Mouse (Mus musculus): ENCODE data around the gene Wipf3.

The Wipf3 gene

DNA sequence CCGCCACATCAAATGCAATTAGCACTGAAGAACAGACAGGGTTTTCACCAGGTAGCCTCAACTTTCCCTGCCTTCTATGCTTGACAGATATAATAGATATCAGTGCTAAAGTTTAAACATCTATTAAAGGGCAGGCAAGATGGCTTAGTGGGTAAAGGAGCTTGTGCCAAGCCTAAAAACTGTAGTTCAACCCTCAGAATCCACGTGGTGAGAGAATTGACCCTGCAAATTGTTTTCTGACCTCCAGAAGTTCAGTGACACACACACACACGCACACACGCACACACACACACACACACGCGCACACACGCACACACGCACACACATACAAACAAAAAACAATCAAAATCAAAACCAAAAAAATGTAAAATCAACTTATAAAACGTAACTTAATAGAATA lies 2.8 kb downstream of the Wipf3 start:
- DNase-seq (ENCODE audit: low spot score), result no peak

DNA sequence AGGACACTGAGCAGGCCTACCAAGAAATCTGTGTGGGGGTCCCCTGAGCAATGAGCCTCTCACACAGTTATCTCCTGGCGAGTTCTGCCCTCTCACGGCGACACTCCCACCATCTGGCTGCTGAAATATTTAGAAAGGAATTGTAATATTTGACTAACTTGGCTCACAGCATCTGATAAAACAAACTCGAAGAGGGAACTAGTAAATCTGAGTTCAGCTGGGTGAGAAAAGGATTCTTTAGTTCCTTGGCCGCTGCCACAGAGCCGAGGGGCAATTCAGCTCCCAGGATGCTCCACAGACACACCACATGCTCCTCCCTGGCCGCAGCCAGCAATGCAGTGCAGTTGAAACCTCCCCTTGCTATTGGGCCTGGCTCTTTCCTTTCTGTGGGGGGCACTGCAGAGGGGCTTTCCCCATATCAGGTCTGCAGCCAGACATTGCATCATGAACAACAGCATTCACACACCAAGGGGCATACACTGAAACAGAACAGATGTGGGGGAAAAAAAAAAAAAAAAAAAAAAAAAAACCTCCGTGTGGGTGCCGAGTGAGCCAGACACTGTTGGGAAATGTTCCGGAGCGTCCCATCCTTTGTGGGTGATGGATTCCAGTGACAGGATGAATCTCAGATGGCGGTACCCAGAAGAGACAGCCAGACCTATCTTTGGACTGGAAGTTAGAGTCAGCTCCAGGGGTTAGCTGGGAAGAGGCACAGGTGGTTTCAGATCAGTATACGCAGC lies 3.6 kb downstream of the Wipf3 start:
- peak; percentile 46 for DNase-seq (ENCODE audit: low spot score)

DNA sequence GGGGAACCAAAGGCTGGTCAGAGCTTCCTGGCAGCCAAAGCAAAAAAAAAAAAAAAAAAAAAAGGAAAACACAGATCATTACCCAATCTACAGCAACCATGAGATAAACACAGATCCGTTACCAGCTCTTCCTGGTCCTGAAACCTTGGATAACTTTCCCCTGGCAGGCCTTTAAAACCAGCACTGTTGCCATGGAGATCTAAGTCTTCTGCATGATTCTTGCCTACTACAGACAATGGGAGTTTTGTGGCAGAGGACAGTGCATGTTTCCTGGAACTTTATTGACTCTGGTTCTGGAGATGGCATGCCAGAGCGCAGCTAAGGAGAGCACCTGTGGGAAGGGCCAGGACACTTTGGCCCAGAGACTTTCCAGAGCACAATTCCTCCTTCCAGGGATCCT lies 4.8 kb downstream of the Wipf3 start:
- peak; percentile 69 for DNase-seq (ENCODE audit: low spot score)

DNA sequence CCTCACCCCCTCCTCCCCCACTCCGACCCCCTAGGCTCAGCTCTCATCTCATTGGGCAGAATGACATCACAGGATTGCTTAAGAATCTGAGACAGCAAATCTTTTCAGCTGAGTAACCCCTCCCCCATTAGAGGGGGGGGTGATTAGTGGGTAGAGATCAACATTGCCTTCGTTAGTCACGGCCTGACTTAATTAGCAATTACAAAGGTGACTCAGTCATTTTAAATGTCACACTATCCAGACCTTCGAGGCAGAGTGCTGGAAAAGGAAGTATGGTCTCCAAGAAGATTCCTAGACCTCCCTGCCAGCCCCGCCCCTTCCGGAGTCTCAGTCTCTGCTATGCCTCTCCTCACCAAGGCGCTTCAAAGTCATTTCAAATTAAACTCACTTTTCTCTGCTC lies 6.3 kb downstream of the Wipf3 start:
- peak; percentile 92 for DNase-seq (ENCODE audit: low spot score)

DNA sequence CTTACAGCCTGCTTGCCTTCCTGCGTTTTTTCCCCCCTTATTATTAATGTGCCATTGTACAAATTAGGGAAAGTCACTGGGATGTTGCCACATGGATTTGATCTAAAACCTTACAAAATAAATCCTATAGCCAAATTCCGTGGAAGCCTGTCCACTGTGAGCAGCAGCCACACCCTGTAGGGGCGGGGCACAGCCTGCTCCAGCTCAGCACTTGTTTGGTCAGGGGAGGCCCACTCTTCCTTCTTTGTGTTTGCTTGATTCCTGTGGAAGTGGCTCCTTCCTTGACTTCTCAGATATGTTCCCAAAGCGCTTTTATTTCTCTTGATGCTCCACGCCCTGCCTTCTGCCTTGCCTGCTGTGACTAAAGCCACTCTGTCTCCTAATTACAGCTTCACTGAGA lies 6.9 kb downstream of the Wipf3 start:
- DNase-seq (ENCODE audit: low spot score), result peak; percentile 46

DNA sequence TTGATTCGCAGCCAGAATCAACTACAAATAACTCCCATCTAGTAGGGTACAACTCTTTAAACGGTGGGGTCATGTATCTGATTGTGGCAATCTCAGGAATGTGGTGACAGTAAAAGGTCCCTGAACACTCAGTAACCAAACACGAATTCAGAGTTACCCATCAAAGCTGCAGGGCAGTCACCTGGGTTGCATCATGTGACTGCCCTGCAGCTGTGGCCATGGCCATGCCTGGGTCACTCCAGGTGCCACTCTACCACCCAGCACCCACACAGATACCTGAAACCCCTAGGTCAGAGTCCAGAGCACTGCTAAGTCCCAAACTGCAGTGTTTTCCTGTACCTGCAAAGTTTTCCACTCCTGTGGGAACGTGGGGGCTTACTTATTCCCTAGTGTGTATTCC lies 9.1 kb downstream of the Wipf3 start:
- DNase-seq (ENCODE audit: low spot score), result no peak

DNA sequence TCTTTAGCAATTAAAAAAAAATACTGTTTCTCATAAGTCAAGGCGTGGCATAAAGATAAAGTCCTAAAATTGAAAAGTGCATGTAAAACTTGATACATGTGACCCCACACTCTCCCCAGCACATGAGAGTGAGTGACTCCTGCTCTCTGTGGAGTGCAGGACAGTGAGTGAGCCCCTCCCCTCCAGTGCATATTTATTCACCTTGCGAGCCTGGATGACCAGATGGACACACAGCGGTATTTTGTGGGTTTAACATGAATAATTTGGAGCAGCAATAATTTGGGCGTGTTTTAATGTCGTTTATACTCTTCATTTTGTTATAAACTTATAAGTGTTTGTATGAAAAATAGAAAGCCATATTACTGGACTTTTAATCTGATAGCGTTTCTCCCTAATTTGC lies 11.3 kb downstream of the Wipf3 start:
- DNase-seq (ENCODE audit: low spot score), result no peak

DNA sequence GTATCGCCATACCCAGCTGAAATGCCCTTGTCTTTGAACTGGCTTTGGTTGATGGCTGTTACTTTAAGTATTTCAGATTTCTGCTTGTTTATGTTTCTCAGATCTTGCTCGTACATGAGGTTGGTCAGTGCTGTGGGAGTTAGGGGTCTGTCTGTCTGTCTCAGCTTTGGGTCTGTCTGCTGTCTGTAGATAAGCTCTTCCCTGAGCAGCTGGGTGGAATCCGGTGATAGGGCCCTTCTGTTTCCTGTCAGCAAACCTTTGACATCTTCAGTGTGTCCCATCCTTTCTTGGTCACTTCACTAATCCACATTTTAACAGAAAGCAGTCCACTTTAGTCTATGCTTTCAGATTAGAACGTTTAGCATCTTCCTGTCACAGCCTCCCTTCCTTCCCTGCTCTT lies 14.3 kb downstream of the Wipf3 start:
- DNase-seq (ENCODE audit: low spot score), result no peak

DNA sequence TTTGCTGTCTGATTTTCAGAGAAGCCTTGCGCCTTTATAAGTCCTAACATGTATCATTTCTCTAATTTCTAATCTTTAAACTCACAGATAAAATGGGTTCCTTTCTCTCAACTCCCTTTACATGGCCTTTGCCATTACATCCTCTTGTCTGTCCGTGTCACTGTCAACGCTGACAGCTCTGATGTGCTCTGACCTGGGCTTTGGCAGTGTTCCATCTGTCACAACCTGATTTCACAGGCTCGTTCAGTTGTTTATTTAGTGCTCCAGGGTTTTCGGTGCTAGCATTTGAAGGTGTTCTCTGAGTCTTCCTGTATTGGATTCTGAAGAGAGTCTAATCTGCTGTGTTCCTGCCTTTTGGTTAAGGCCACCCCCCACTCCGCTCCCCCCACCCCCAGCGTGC lies 14.7 kb downstream of the Wipf3 start:
- no peak for DNase-seq (ENCODE audit: low spot score)

DNA sequence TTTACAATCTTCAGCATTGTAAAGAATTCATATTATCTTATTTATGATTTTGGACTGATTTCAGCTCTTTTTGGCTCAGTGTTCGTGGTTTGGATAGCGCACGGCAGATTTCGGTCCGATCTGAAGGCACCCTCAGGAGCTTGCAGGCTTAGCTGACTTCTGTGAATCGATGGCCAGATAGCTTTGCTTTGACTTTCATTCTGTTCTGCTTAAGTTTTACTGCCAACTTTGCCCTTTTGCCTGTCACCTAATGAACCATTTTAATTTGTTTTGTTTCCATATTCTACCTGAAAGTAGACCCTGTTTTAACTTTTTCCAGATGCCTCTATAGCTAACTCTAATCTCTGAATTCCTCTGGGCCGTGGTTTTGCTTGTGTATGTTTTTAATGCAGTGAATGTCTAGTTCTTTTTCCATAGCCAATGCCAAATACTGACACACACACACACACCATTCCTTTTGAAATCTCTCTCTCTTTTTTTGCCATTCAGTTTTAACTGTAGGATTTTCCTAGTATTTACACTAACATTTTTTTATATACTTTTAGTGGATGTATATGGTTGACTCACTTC lies 15.9 kb downstream of the Wipf3 start:
- DNase-seq (ENCODE audit: low spot score), result no peak

DNA sequence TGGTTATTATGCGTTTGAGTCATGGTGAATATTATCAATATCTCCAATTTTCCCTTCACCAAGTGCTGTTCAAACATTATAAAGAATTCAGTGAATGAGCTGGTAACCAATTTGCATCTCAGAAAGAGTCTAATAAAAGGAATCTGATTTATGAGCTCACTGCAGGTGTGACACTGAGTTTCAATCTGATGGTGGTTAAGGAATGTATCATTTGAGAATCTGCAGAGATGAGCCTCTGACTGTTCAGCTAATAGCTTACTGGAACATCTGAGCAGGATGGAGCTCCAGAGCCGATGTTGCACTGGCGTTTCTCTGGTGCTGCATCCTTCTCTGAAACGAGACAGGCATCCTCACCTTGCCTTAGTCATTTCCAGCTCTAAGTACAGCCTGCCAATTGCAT lies 17.9 kb downstream of the Wipf3 start:
- DNase-seq (ENCODE audit: low spot score), result no peak

DNA sequence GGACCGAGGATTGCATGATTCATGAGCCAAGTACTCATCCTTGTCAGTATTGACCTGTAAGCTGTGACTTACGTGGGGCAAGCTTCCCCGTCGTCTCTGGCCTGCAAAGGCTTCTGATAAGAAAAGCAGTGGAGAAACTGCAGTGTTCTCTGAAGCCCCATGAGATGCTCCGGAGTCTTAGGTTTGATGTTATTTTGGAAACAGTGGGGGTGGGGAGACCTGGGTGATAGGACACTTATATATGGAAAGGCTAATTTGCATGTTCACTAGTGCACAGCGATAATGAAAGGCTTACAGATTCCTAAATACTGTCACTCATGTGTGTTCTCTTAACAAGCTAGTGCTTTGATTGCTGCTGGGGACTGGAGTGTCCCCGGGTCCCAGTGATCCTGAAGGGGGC lies 30.3 kb downstream of the Wipf3 start:
- DNase-seq (ENCODE audit: low spot score), result no peak

DNA sequence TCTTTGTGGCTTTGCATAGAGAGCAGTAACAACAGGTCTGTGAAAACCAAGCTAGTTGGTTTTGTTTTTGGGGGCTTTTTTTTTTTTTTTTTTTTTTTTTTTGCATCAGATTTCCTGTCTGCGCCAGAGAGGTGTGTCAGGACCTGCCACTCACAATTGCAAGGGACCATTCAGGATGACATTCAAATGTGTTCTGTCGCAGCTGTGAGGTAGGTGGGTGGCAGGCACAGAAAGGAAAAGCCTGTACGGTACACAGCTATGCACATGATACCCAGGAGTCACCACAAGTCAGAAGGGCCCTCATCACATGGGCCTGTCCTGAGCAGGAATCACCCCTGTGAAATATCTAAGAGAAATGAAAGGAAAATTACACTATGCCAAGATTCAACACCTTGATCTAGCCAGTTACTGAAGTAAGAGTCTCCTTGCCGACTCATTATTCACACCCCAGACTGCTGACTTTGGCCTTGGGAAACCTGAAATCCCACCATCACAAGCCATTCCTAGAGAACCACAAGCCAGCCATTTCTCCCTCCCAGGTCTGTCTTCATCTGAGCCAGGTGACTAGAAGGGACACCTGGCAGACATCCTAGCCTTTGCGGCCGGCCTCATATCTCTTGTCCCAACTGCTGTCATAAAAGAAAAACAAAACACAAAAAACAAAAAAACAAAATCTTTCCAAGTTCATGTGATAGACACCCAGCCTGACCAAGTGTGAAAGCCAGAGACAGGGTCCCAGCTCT lies 30.9 kb downstream of the Wipf3 start:
- DNase-seq (ENCODE audit: low spot score), result no peak

DNA sequence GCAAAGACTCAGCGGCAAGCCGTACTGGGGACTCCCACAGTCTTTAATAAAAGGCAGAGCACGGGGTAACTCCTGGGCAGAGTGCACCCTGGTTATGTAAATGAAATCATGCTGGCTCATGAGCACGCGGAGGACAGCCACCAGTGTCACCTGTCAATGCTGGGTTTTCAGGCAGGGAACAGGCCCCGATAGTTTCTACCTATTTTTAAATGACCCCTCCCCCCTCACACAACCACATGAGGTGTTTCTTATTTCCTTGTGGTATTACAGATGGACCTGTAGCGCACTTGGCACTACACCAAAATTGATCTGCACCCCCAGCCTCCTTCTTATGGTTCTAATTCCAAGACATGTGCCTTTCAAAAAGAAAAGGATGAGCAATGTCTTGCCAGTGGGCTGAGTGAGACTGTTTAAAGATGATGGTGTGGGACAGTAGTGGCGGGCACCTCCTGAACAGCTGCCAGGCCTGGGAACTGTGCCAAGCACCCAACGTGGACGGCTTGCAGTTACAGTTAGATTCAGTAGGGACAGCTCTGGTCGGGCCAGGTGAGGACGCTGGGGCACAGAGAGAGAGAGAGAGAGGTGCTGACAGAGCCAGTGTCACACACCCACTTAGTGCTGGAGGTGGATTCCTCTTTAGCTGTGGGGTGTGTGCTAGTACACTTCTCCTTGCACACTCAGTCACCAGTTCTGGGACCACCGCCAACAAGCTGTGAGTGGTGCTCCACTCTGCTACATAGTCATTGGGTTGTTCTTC lies 31.7 kb downstream of the Wipf3 start:
- DNase-seq (ENCODE audit: low spot score), result peak; percentile 57

DNA sequence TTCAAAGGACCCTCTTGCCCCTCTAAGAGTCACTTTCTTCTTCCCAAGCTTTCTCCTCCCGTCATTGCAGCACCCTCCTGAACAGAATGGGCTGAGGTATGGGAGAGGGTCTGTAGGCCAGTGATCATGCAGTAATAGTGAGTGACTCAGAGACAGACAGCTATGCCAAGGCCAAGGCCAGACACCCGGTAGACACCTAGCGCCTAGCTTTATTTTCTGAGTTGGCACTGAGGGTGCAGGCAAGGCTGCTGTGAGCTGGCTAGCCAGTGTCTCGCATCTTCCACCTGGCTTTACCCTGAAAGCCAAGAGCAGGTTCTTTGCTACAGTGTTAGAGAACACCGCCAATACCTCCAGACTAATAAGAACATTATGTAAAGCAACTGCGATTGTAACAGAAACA lies 33.4 kb downstream of the Wipf3 start:
- no peak for DNase-seq (ENCODE audit: low spot score)

DNA sequence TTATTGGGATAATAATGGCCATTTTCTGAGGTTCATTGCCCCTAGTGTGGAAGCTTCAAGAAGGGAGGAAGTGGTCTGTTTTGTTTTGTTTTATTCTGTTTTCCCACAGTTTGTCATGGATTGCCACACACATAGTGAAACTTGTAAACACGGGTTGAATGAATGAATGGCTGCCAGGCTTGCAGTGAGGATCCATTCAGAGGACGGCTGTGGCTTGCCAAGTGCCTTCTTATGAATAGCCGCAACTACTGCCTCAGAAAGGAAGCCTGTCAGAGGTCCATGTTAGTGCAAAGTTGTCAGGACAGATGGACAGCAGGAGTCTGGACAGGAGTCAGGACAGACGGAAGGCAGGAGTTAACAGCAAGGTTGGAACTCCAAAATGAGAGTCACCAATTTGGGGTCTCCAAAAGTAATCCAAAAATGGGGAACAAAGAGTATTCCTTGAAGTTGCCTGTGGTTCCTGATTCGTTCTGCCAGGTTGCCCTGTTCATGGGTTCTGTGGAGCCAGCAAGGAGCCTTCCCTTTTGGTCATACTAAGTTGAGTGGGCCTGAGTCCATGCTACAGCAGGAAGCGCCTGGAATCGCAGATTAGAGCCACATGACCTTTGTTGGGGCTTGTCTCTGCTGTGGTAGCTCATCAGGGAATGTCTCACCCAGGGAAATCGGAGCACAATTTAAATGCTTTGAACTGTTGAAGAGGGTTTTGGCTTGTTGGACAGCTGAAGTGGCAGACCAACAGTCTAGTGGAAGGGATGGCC lies 34.5 kb downstream of the Wipf3 start:
- DNase-seq (ENCODE audit: low spot score), result no peak

DNA sequence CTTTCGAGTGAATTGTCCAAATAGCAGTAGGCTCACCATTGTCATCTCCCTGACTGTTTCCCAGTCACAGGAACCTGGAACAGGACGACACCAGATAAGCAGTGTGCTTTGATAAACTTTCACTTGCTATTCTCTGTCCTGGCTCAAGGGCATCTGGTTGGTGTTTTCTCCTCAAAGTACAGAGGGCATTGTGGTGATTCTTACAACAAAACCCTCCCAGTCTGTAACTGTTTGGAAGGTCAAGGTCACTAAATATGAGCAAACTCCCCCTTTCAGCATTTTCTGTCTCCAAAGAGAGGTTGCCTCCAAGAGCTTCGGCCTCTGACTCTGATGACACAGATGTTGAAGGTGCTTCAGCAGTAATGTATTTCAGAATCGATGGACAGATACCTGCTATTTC lies 35.5 kb downstream of the Wipf3 start:
- DNase-seq (ENCODE audit: low spot score), result no peak

DNA sequence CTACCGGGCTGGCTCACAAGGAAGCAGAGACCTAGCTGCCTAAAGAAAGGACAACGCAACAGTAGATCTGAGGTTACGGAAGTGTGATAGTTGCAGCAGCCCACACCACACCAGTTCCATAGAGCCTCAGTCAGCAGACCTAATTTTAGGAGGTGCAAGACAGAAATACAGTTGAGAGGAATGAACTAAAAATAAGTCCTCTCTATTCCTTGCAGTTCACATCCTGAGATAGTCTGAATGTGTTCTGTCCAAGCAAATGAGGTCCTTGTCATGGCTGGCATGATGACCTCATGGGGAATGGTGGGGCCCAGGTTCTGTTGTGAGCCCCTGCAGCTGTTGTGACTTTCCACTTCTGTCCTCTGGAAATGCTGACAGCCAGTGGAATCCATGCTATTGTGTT lies 38.0 kb downstream of the Wipf3 start:
- no peak for DNase-seq (ENCODE audit: low spot score)

DNA sequence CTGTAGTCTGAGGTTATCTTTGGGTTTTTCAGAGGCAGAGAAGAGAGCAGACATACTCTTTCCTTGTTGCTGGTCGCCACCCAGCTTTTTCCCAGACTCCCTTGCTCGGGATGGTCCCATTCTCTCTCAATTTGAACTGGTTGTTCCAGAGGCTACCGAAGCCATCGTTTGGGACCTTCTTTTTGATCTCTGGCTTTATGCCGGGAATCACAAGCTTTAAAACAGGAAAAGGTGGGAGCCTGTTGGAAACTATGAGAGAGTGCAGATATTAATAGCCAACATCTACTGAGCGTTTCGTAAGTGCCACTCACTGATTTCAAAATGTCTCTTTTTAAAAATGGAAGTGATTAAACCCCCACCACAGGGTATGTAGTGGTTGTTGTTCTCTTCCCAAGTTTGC lies 42.5 kb downstream of the Wipf3 start:
- no peak for DNase-seq (ENCODE audit: low spot score)

DNA sequence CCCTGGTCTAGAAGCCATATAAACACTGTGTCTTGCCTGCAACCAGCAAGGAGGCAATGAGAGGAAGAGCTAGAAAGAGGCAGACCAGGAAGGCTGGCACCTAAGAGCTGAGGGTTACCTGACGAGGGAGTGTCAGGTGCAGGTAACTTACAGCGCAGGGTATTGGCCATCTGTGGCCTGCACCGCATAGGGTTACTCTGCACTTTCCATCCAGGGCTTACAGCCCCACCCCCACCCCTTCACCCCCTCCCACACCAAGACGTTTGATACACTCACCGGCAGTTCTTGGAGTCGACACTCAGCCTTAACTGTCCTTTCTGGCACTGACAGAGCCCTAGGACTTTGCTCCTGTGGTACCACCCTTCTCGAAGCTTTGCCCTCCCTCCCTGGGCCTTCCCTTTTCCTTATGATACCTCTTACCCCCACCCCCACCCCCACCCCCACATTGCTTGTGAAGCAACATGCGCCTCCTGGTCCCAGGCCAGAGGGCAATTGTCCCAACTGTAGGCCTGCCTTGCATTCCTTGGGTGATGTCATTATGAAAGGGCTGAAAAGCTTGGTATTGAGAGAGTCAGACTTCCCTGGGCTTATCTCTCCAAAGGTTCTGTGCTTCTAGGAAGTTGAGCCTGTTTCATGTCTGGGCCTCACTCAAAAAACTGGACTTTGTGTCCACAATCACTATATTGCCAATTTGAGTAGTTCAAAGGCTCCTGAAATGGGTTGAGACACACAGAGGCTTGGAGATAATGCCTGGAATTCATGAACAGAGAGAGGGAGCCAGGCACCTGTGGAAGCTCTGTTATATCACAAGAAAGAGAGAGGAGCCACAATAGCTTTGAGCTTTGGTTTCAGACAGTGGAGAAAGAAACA lies 43.7 kb downstream of the Wipf3 start:
- DNase-seq (ENCODE audit: low spot score), result no peak

Data from MN1 (cell line).